Comparison of ENCODE assay signal across 13 mouse cellular contexts in genomic region chr5:139598715-139599114, GRCm38 (mm10). TPM values are rescaled to one million over a fixed set of nuclear protein-coding genes. Genes with fewer than 3 reads are reported as not detected.
DNase-seq lines count a peak whose midpoint lies in the region; ATAC-seq and TF ChIP-seq lines count a peak whose summit lies in the region.
"Had no signal": no experiment of that assay in that cellular context is flagged by ENCODE, and none has a peak within 500 bp of the region (broad histone marks: within the 10 kb centered on the region; RNA-seq: fewer than 3 reads in every experiment).

No protein-coding gene starts in this region.

- H3K9ac ChIP-seq in forebrain, postnatal 0 days = no peak overlapping the region
- H3K9ac ChIP-seq in limb, embryonic 15.5 days = no peak overlapping the region
- H3K9ac ChIP-seq in stomach, postnatal 0 days (ENCODE audit: low read length) = peak overlapping the region; percentile 41; the same call in 1 of the 2 replicates
- H3K9ac ChIP-seq: liver, postnatal 0 days had no signal

- 16% methylated on average over 4 of the region's 4 CpGs for WGBS in forebrain, postnatal 0 days
- WGBS in limb, embryonic 15.5 days = 13% methylated on average over 4 of the region's 4 CpGs
- 29% methylated on average over 4 of the region's 4 CpGs for WGBS in stomach, postnatal 0 days

- peak; percentile 31 for DNase-seq in retina, embryonic 14.5 days (ENCODE audit: low spot score)
- DNase-seq in retina, postnatal 1 day = no peak
- no peak for DNase-seq in forebrain, postnatal 0 days
- DNase-seq in stomach, postnatal 0 days (ENCODE audit: low spot score) = no peak
- no peak for DNase-seq in thymus, postnatal 4 days
- DNase-seq in cerebellum, postnatal 4 days (ENCODE audit: low spot score in 2 of 2) = no peak
- DNase-seq in cerebellum, postnatal 10 days = no peak
- DNase-seq: liver, postnatal 0 days had no signal

- peaks cover 13% of the 10 kb centered on the region for H3K27me3 ChIP-seq in forebrain, postnatal 0 days (ENCODE audit: insufficient read depth, low read length)
- H3K27me3 ChIP-seq in limb, embryonic 15.5 days = peaks cover 84% of the 10 kb centered on the region
- H3K27me3 ChIP-seq in stomach, postnatal 0 days (ENCODE audit: control insufficient read depth, insufficient read depth, low read length) = no peaks in the 10 kb centered on the region

- ATAC-seq in forebrain, postnatal 0 days = no peak
- no peak for ATAC-seq in limb, embryonic 15.5 days (ENCODE audit: insufficient number of reproducible peaks, low FRiP score, low TSS enrichment, low read depth)
- ATAC-seq in stomach, postnatal 0 days (ENCODE audit: low FRiP score, low TSS enrichment) = no peak
- ATAC-seq: liver, postnatal 0 days had no signal

- TF ChIP-seq CTCF in forebrain, postnatal 0 days (IDR thresholded peaks at IDR 0.05; ENCODE audit: low read depth) = no peak
- TF ChIP-seq CTCF in stomach, postnatal 0 days (IDR thresholded peaks at IDR 0.05; ENCODE audit: low read depth) = no peak

- H3K4me3 ChIP-seq in forebrain, postnatal 0 days (ENCODE audit: low read depth, low read length) = no peak overlapping the region
- H3K4me3 ChIP-seq in limb, embryonic 15.5 days = no peak overlapping the region
- no peak overlapping the region for H3K4me3 ChIP-seq in stomach, postnatal 0 days (ENCODE audit: low read depth, low read length)

- H3K9me3 ChIP-seq in forebrain, postnatal 0 days (ENCODE audit: low read length) = no peaks in the 10 kb centered on the region
- H3K9me3 ChIP-seq in limb, embryonic 15.5 days = no peaks in the 10 kb centered on the region
- no peaks in the 10 kb centered on the region for H3K9me3 ChIP-seq in stomach, postnatal 0 days (ENCODE audit: control insufficient read depth, low read length)
- H3K9me3 ChIP-seq: G1E had no signal

- peak overlapping the region; percentile 24; the same call in 1 of the 2 replicates for H3K4me2 ChIP-seq in forebrain, postnatal 0 days (ENCODE audit: low read depth)
- H3K4me2 ChIP-seq in limb, embryonic 15.5 days = 0 out of 2 replicates have a peak overlapping the region, but pooled peaks have one; percentile 40
- peak overlapping the region; percentile 43 for H3K4me2 ChIP-seq in stomach, postnatal 0 days (replicated peaks; ENCODE audit: low read depth)

- H3K4me1 ChIP-seq in forebrain, postnatal 0 days (ENCODE audit: insufficient read depth) = peaks cover 7% of the 10 kb centered on the region; the same call in 1 of the 2 replicates
- H3K4me1 ChIP-seq in limb, embryonic 15.5 days = peaks cover 19% of the 10 kb centered on the region
- H3K4me1 ChIP-seq in stomach, postnatal 0 days (replicated peaks; ENCODE audit: control insufficient read depth, insufficient read depth) = peaks cover 7% of the 10 kb centered on the region

- no peak for TF ChIP-seq EP300 in stomach, postnatal 0 days (optimal IDR thresholded peaks at IDR 0.05)

- H3K27ac ChIP-seq in forebrain, postnatal 0 days (ENCODE audit: low read depth, low read length) = no peak overlapping the region
- no peak overlapping the region for H3K27ac ChIP-seq in limb, embryonic 15.5 days
- no peak overlapping the region for H3K27ac ChIP-seq in stomach, postnatal 0 days (replicated peaks)

- no peaks in the 10 kb centered on the region for H3K36me3 ChIP-seq in forebrain, postnatal 0 days (ENCODE audit: insufficient read depth)
- no peaks in the 10 kb centered on the region for H3K36me3 ChIP-seq in limb, embryonic 15.5 days
- no peaks in the 10 kb centered on the region for H3K36me3 ChIP-seq in stomach, postnatal 0 days (ENCODE audit: control insufficient read depth, insufficient read depth, low read length)
- H3K36me3 ChIP-seq: G1E had no signal

RNA-seq across cellular contexts. Expression of gene Uncx, which starts 55.4 kb away (rescaled TPM):
- 3.4 and 5.8 TPM in 2 replicates for total RNA-seq in forebrain, postnatal 0 days (2014; rRNA removed)
- polyA plus RNA-seq in forebrain, postnatal 0 days (2015; fragmentation: Nextera tagmentation; extraction: Ambion mirVana) = 0.93 and 2.8 TPM in 2 replicates
- 0.20 and 0.35 TPM in 2 replicates for polyA plus RNA-seq in limb, embryonic 15.5 days (2015; fragmentation: Nextera tagmentation; extraction: Ambion mirVana)
- polyA plus RNA-seq in stomach, postnatal 0 days (2015; fragmentation: Nextera tagmentation; extraction: Ambion mirVana) = not detected in 2 replicates
- total RNA-seq: adrenal gland, adult 18-20 months; G1E; heart, postnatal 25 days; layer of hippocampus, adult 8-10 months had no signal
- polyA plus RNA-seq: G1E; liver, postnatal 0 days had no signal
